Mouse (Mus musculus) heart, adult 2 months (tissue): Measurements from ENCODE around the gene Homer2.

Experiments
- CTCF ChIP-seq: fragments of 200-600 bp; IDR thresholded peaks from 2 replicates; pipeline ENCODE4 v1.8.1; 2022; ENCODE audit warnings: antibody characterized with exemption, mild to moderate bottlenecking, moderate library complexity
- EP300 ChIP-seq: fragments of 200-500 bp; IDR thresholded peaks from 2 replicates; pipeline ENCODE4 v1.6.1; 2011; ENCODE audit warnings: low read depth, low read length, control low read depth; ENCODE audit not compliant: insufficient read depth
- POLR2A ChIP-seq: fragments of 200-500 bp; IDR thresholded peaks from 2 replicates; pipeline ENCODE4 v1.6.1; 2011; ENCODE audit warnings: mild to moderate bottlenecking, low read depth, low read length, control low read depth; ENCODE audit not compliant: insufficient read depth

GRCm38 (mm10) chr7:81573397-81573796 lies 133.9 kb downstream of the Homer2 start:
- no peak for TF ChIP-seq EP300
- TF ChIP-seq CTCF = no peak
- TF ChIP-seq POLR2A = no peak
